Mouse (Mus musculus): ENCODE measurements at regions not wholly inside any gene's neighbourhood (a gene's known extent, or its start where the extent isn't known, plus 50 kb on each side); places are given as distances from the start of the nearest gene placed in this dataset.
A peak's percentile ranks its signal among the peaks of the same experiment; 100 is the strongest.
"Not testable (repeated sequence)": the region's sequence is repeated elsewhere in the genome, so short reads cannot be mapped to it uniquely, and the experiment has no call there.

GRCm38 (mm10) chr14:53723611-53724010 lies 530.3 kb downstream of the Dad1 start:
- H3K9ac ChIP-seq (replicated peaks; ENCODE audit: low read length); H3K9me3 ChIP-seq (replicated peaks; ENCODE audit: control insufficient read depth, low read length); H3K4me3 ChIP-seq (ENCODE audit: low read depth, low read length); H3K27ac ChIP-seq (replicated peaks; ENCODE audit: low read depth, low read length); DNase-seq (ENCODE audit: low spot score); ATAC-seq (replicated peaks; ENCODE audit: insufficient number of reproducible peaks, low FRiP score, low TSS enrichment, low read depth); H3K4me2 ChIP-seq (ENCODE audit: low read depth, low read length); H3K4me1 ChIP-seq (ENCODE audit: control insufficient read depth, insufficient read depth, low read length); H3K27me3 ChIP-seq (ENCODE audit: control insufficient read depth, insufficient read depth, low read length); H3K36me3 ChIP-seq (replicated peaks; ENCODE audit: control insufficient read depth, insufficient read depth, low read depth, low read length): not testable (repeated sequence)

GRCm38 (mm10) chr14:53721901-53722300 lies 532.0 kb downstream of the Dad1 start:
- H3K4me2 ChIP-seq (ENCODE audit: low read depth, low read length); ATAC-seq (replicated peaks; ENCODE audit: insufficient number of reproducible peaks, low FRiP score, low TSS enrichment, low read depth); H3K9ac ChIP-seq (replicated peaks; ENCODE audit: low read length); H3K27me3 ChIP-seq (ENCODE audit: control insufficient read depth, insufficient read depth, low read length); DNase-seq (ENCODE audit: low spot score); H3K4me1 ChIP-seq (ENCODE audit: control insufficient read depth, insufficient read depth, low read length); H3K4me3 ChIP-seq (ENCODE audit: low read depth, low read length); H3K36me3 ChIP-seq (replicated peaks; ENCODE audit: control insufficient read depth, insufficient read depth, low read depth, low read length); H3K27ac ChIP-seq (replicated peaks; ENCODE audit: low read depth, low read length); H3K9me3 ChIP-seq (replicated peaks; ENCODE audit: control insufficient read depth, low read length): not testable (repeated sequence)
- WGBS = 57% methylated on average over 1 of the region's 2 CpGs

- H3K4me1 ChIP-seq (ENCODE audit: control insufficient read depth, insufficient read depth, low read length); H3K27ac ChIP-seq (replicated peaks; ENCODE audit: low read depth, low read length); ATAC-seq (replicated peaks; ENCODE audit: insufficient number of reproducible peaks, low FRiP score, low TSS enrichment, low read depth); H3K27me3 ChIP-seq (ENCODE audit: control insufficient read depth, insufficient read depth, low read length); H3K4me3 ChIP-seq (ENCODE audit: low read depth, low read length); H3K9me3 ChIP-seq (replicated peaks; ENCODE audit: control insufficient read depth, low read length); H3K36me3 ChIP-seq (replicated peaks; ENCODE audit: control insufficient read depth, insufficient read depth, low read depth, low read length); H3K4me2 ChIP-seq (ENCODE audit: low read depth, low read length); H3K9ac ChIP-seq (replicated peaks; ENCODE audit: low read length): not testable (repeated sequence)
- 13% methylated on average over 3 of the region's 3 CpGs for WGBS
- peak; percentile 63 for DNase-seq (ENCODE audit: low spot score)
Measured at GRCm38 (mm10) chr14:53709627-53710026, 544.3 kb downstream of the Dad1 start.

DNA sequence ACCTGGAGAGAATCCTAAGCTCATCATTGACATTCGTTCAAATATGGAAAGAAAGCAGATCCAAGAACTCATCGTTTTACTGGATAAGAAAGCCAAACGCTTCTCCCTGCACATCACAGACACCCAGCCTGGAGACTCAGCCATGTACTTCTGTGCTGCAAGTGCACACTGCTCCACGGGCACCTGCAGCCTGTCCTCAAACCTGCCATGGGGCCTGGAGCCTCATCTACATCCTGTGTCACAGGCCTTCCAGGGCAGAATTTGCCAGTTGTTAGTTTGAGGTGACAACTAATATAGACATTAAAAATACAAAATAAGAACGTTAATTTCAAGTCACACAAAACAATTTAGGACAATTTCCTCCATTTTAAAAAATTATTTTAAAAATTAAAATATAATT lies 549.6 kb downstream of the Dad1 start:
- H3K4me1 ChIP-seq (ENCODE audit: control insufficient read depth, insufficient read depth, low read length); ATAC-seq (replicated peaks; ENCODE audit: insufficient number of reproducible peaks, low FRiP score, low TSS enrichment, low read depth); H3K4me2 ChIP-seq (ENCODE audit: low read depth, low read length); DNase-seq (ENCODE audit: low spot score); H3K27ac ChIP-seq (replicated peaks; ENCODE audit: low read depth, low read length); H3K4me3 ChIP-seq (ENCODE audit: low read depth, low read length); H3K9ac ChIP-seq (replicated peaks; ENCODE audit: low read length); H3K36me3 ChIP-seq (replicated peaks; ENCODE audit: control insufficient read depth, insufficient read depth, low read depth, low read length); H3K9me3 ChIP-seq (replicated peaks; ENCODE audit: control insufficient read depth, low read length); H3K27me3 ChIP-seq (ENCODE audit: control insufficient read depth, insufficient read depth, low read length): not testable (repeated sequence)
- WGBS = 81% methylated on average over 5 of the region's 5 CpGs

DNA sequence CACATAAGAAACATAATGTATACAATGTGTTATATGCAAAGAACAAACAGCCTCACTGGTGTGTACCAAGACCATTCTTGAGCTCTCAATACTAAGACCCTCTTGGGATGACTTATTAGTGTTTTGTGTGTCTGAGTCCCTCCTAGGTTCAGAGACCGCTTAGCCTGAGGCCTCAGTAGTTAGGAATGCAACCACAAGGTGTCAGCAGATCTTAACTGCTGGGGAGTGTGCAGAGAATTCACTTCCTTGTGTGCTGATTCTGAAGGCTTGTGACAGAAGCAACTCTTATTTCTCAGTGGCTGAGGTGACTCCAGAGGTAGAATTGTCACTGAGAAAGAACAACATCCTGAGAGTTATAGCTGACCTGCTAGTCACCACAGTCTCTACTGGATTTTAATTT lies 550.3 kb downstream of the Dad1 start:
- WGBS = 22% methylated on average over 1 of the region's 1 CpGs
- H3K9ac ChIP-seq (replicated peaks; ENCODE audit: low read length); H3K36me3 ChIP-seq (replicated peaks; ENCODE audit: control insufficient read depth, insufficient read depth, low read depth, low read length); H3K27ac ChIP-seq (replicated peaks; ENCODE audit: low read depth, low read length); ATAC-seq (replicated peaks; ENCODE audit: insufficient number of reproducible peaks, low FRiP score, low TSS enrichment, low read depth); H3K27me3 ChIP-seq (ENCODE audit: control insufficient read depth, insufficient read depth, low read length); H3K9me3 ChIP-seq (replicated peaks; ENCODE audit: control insufficient read depth, low read length); DNase-seq (ENCODE audit: low spot score); H3K4me1 ChIP-seq (ENCODE audit: control insufficient read depth, insufficient read depth, low read length); H3K4me3 ChIP-seq (ENCODE audit: low read depth, low read length); H3K4me2 ChIP-seq (ENCODE audit: low read depth, low read length): not testable (repeated sequence)

- not testable (repeated sequence) for H3K9me3 ChIP-seq (replicated peaks; ENCODE audit: control insufficient read depth, low read length); H3K36me3 ChIP-seq (replicated peaks; ENCODE audit: control insufficient read depth, insufficient read depth, low read depth, low read length); H3K9ac ChIP-seq (replicated peaks; ENCODE audit: low read length); H3K4me1 ChIP-seq (ENCODE audit: control insufficient read depth, insufficient read depth, low read length); H3K4me2 ChIP-seq (ENCODE audit: low read depth, low read length); H3K27ac ChIP-seq (replicated peaks; ENCODE audit: low read depth, low read length); DNase-seq (ENCODE audit: low spot score); ATAC-seq (replicated peaks; ENCODE audit: insufficient number of reproducible peaks, low FRiP score, low TSS enrichment, low read depth); H3K4me3 ChIP-seq (ENCODE audit: low read depth, low read length); H3K27me3 ChIP-seq (ENCODE audit: control insufficient read depth, insufficient read depth, low read length)
- 86% methylated on average over 4 of the region's 4 CpGs for WGBS
Measured at GRCm38 (mm10) chr14:53684100-53684499, 569.8 kb downstream of the Dad1 start.

GRCm38 (mm10) chr14:53683361-53684015 lies 570.4 kb downstream of the Dad1 start:
- not testable (repeated sequence) for H3K27me3 ChIP-seq (ENCODE audit: control insufficient read depth, insufficient read depth, low read length); DNase-seq (ENCODE audit: low spot score); ATAC-seq (replicated peaks; ENCODE audit: insufficient number of reproducible peaks, low FRiP score, low TSS enrichment, low read depth)

GRCm38 (mm10) chr14:53682679-53683078 lies 571.2 kb downstream of the Dad1 start:
- H3K4me2 ChIP-seq (ENCODE audit: low read depth, low read length); H3K9ac ChIP-seq (replicated peaks; ENCODE audit: low read length); H3K9me3 ChIP-seq (replicated peaks; ENCODE audit: control insufficient read depth, low read length); H3K4me1 ChIP-seq (ENCODE audit: control insufficient read depth, insufficient read depth, low read length); ATAC-seq (replicated peaks; ENCODE audit: insufficient number of reproducible peaks, low FRiP score, low TSS enrichment, low read depth); H3K36me3 ChIP-seq (replicated peaks; ENCODE audit: control insufficient read depth, insufficient read depth, low read depth, low read length); H3K27ac ChIP-seq (replicated peaks; ENCODE audit: low read depth, low read length); H3K27me3 ChIP-seq (ENCODE audit: control insufficient read depth, insufficient read depth, low read length); H3K4me3 ChIP-seq (ENCODE audit: low read depth, low read length); DNase-seq (ENCODE audit: low spot score): not testable (repeated sequence)
- WGBS = 93% methylated on average over 1 of the region's 1 CpGs

More at GRCm38 (mm10) chr14:53683361-53684015, 570.4 kb downstream of the Dad1 start:
- not testable (repeated sequence) for H3K9me3 ChIP-seq (replicated peaks; ENCODE audit: control insufficient read depth, low read length); H3K9ac ChIP-seq (replicated peaks; ENCODE audit: low read length); H3K27ac ChIP-seq (replicated peaks; ENCODE audit: low read depth, low read length); H3K4me1 ChIP-seq (ENCODE audit: control insufficient read depth, insufficient read depth, low read length); H3K4me3 ChIP-seq (ENCODE audit: low read depth, low read length); H3K4me2 ChIP-seq (ENCODE audit: low read depth, low read length); H3K36me3 ChIP-seq (replicated peaks; ENCODE audit: control insufficient read depth, insufficient read depth, low read depth, low read length)
- 78% methylated on average over 9 of the region's 9 CpGs for WGBS

All from embryonic facial prominence, embryonic 11.5 days (tissue).